Mouse (Mus musculus): Measurements from ENCODE around the gene Ptprd.
A peak's percentile ranks its signal among the peaks of the same experiment; 100 is the strongest.

Gene Ptprd

GRCm38 (mm10) chr4:77249801-77250200 lies 962.0 kb downstream of the Ptprd start:
- DNase-seq (ENCODE audit: low read depth, low spot score) = no peak

GRCm38 (mm10) chr4:77248918-77249317 lies 962.8 kb downstream of the Ptprd start:
- no peak for DNase-seq (ENCODE audit: low read depth, low spot score)

- DNase-seq (ENCODE audit: low read depth, low spot score) = peak; percentile 10
Measured at GRCm38 (mm10) chr4:77241852-77242455, 969.8 kb downstream of the Ptprd start.

- DNase-seq (ENCODE audit: low read depth, low spot score) = no peak
Measured at GRCm38 (mm10) chr4:77238144-77238543, 973.6 kb downstream of the Ptprd start.

GRCm38 (mm10) chr4:77233243-77233642 lies 978.5 kb downstream of the Ptprd start:
- peak; percentile 6 for DNase-seq (ENCODE audit: low read depth, low spot score)

- no peak for DNase-seq (ENCODE audit: low read depth, low spot score)
Measured at GRCm38 (mm10) chr4:77168866-77169265, 1042.9 kb downstream of the Ptprd start.

GRCm38 (mm10) chr4:77157601-77158000 lies 1054.2 kb downstream of the Ptprd start:
- no peak for DNase-seq (ENCODE audit: low read depth, low spot score)

- DNase-seq (ENCODE audit: low read depth, low spot score) = no peak
Measured at GRCm38 (mm10) chr4:77155561-77155960, 1056.2 kb downstream of the Ptprd start.

- no peak for DNase-seq (ENCODE audit: low read depth, low spot score)
Measured at GRCm38 (mm10) chr4:77155037-77155436, 1056.7 kb downstream of the Ptprd start.

GRCm38 (mm10) chr4:77124852-77125251 lies 1086.9 kb downstream of the Ptprd start:
- DNase-seq (ENCODE audit: low read depth, low spot score) = no peak

GRCm38 (mm10) chr4:77110894-77111293 lies 1100.9 kb downstream of the Ptprd start:
- no peak for DNase-seq (ENCODE audit: low read depth, low spot score)

- DNase-seq (ENCODE audit: low read depth, low spot score) = no peak
Measured at GRCm38 (mm10) chr4:77107291-77107690, 1104.5 kb downstream of the Ptprd start.

GRCm38 (mm10) chr4:77083165-77083564 lies 1128.6 kb downstream of the Ptprd start:
- DNase-seq (ENCODE audit: low read depth, low spot score) = peak; percentile 39

- peak; percentile 5 for DNase-seq (ENCODE audit: low read depth, low spot score)
Measured at GRCm38 (mm10) chr4:77077607-77078006, 1134.2 kb downstream of the Ptprd start.

- no peak for DNase-seq (ENCODE audit: low read depth, low spot score)
Measured at GRCm38 (mm10) chr4:77050536-77051207, 1161.1 kb downstream of the Ptprd start.

GRCm38 (mm10) chr4:77004483-77004882 lies 1207.3 kb downstream of the Ptprd start:
- DNase-seq (ENCODE audit: low read depth, low spot score) = no peak

- DNase-seq (ENCODE audit: low read depth, low spot score) = no peak
Measured at GRCm38 (mm10) chr4:76996172-76996571, 1215.6 kb downstream of the Ptprd start.

GRCm38 (mm10) chr4:76989961-76990360 lies 1221.8 kb downstream of the Ptprd start:
- DNase-seq (ENCODE audit: low read depth, low spot score) = no peak

- DNase-seq (ENCODE audit: low read depth, low spot score) = no peak
Measured at GRCm38 (mm10) chr4:76977056-76977809, 1234.5 kb downstream of the Ptprd start.

GRCm38 (mm10) chr4:76948251-76948650 lies 1263.5 kb downstream of the Ptprd start:
- peak; percentile 53 for DNase-seq (ENCODE audit: low read depth, low spot score)

- no peak for DNase-seq (ENCODE audit: low read depth, low spot score)
Measured at GRCm38 (mm10) chr4:76941382-76942360, 1270.1 kb downstream of the Ptprd start.

All from mesoderm, embryonic 11.5 days (tissue).